Mouse (Mus musculus) duodenum, adult 2 months (tissue): ENCODE data around the gene Gm20422. TPM values are rescaled to one million over a fixed set of nuclear protein-coding genes. Genes with fewer than 3 reads are reported as not detected.

ENCODE experiments used
- polyA plus RNA-seq: library from polyadenylated mRNA; depleted of rRNA; stranded (reverse); fragments of >200 nt; gene quantifications from 2 replicates; pipeline ENCODE4 v1.2.3, GENCODE M21; 2012; ENCODE audit warnings: low replicate concordance; rRNA removed

Gene Gm20422
- polyA plus RNA-seq, result 0.65 TPM in 1 of 2 replicates, not detected in the other

DNA sequence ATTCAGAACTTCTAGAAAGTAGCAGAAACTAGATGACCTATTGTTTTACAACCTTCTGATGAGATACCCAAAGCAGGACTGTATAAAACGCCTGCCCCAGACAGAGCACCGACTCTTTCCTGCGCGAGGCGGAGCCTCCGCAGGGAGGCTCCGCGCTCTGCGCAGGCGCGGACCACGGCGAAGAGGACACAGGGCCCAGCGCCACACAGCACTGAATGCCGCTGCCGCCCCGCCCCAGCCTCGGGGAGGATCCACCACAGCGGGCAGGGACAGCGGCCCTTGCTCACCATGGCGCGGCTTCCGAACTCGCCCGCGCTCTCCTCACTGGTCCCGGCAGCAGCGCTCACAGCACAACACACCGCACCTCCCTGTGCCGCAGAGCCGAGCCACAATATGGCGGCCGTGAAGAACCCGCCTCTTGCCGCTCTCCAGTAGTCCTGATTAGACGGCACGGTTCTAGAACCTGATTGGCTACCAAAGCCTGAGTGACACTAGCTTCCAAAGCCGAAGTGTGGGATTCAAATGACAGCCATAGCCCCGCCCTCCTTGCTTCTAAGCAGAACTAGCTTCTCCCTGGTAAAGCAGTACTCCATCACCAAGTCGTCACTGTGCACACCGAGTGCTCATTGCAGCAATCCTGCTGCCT lies at the start of gene Gm20422:
Gene Gm20422 (minus strand): TSS at position 384 of the 646 bp plus-strand sequence.

GRCm38 (mm10) chr8:69822386-69823191 lies 47.9 kb upstream of the Gm20422 start, which contains the start of gene Lpar2:
Gene Lpar2, plus strand, starts transcription at chr8:69822429.

DNA sequence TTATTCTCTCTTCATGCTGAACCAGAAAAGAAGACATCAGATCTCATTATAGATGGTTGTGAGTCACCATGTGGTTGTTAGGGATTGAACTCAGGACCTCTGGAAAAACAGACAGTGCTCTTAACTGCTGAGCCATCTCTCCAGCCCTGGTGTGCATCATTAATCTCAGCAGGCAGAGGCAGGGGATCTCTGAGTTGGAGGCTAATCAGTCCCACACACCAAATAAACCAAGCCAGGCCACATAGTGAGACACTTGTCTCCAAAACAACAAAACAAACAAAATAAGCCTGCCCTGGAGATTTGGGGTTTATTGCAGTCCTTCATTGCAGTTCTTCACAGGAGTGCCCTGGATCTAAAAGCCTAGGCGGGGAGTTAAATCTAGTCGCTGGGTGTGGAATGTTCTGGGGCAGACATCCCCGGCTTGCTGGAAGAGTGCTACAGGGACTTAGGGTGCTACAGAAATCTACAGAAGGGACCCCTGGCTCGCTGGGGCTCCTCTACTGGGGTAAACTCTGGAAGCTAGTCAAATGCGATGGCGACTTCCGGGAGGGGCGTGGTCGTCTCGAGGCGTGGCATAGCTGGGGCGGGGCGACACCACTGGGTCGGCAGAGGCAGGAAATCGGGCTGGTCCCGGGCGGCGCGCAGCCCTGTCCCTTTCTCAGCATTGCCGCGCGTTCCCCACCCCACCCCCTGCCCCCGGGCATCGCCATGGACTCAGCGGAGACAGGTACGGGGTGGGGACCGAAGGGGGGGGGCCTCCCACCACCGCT lies 33.6 kb upstream of the Gm20422 start, which contains the start of gene Gmip:
Gene Gmip (plus strand): TSS at position 586 of the 770 bp plus-strand sequence.

DNA sequence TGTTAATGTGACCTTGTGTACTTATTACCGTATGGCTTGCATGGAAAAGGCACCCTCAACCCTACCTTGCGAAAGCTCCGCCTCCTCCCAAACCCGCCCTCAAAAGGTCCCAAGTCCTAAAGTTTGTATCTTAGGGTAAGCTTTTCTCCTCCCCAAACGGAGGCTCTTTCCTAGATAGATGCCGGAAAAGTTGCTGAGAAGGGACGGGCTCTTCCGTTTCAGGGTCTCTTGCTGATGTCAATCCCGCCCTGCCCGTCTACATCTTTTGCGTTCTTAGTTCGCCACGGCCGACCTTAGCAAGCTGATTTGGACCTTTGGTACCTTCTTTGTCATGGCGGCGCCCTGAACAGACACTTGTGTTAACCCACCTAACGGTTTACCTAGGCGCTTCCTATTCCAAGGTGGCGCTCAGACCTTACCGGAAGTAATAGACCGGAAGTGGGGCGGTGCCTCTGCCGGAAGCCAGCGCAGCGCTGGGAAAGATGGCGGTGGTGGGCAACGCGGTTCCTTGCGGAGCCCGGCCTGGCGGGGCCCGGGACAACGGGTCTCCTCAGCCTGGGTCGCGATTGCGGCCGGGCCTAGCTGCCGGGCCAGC lies 16.2 kb upstream of the Gm20422 start, which contains the start of the genes Atp13a1 and Zfp866:
Gene Atp13a1 (plus strand): TSS at position 391 of the 595 bp plus-strand sequence.
Gene Zfp866 (minus strand): TSS at position 406 of the 595 bp plus-strand sequence.

DNA sequence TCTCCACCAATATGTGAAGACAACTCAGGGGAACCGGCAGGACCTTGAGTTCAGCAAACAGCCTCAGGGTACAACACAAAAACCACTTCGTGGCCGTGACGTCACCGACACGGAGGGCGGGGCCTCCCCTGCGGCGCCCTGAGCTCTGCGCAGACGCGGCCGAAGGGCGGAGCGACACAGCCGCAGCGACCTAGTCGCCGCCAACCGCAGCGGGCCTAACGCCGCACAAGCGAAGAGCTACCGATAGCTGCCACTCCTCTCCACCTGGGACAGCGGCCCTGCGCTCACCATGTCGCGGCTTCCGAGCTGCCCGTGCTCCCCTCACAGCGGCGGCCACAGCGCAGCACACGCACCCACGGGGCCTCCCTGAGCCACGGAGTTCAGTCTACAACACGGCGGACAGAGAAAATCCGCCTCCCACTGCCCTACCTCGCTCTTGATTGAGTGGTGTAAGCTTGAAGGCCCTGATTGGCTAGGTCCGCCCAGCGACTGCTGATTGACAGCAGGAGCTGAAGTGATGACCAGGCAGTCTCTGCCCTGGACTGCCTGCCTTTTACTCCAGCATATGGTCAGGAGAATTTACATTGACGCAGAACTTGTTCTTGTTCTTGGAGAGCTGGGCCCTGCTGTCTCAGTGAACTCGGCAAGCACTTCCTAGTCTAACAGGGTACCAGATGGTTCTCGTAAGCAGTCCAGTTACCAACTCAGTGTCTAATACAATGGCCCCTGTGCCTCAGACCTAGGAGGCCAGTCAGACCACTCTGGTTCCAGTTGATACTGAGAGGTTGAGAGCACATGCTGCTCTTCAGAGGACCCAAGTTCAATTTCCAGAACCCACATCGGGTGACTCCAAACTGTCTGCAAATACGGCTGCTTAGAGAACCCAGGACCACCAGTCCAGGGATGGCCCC lies 24.9 kb downstream of the Gm20422 start, which contains the start of gene Zfp963:
Gene Zfp963 (minus strand): TSS at position 427 of the 911 bp plus-strand sequence.

DNA sequence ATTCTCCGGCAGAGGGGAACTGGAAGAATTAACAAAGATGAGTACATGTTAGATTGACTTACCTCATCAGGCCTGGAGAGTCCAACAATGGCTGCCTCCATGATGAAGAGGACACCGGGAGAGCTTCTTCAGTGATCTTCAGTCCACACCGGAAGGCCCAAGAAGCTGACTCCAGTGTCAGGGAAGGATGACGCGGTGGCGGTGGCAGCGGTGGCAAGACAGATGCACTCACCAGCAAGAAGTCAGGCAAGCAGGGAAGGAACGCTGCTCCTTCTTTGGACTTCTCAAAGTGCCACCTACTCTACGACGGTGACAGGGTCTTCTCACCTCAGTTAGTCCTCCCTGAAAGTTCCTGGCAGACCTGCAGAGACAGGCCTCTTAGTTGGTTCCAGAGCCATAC lies 64.1 kb downstream of the Gm20422 start, which contains the start of gene Zfp869:
Gene Zfp869 (minus strand): TSS at position 101 of the 400 bp plus-strand sequence.

Other genes starting within 250 kb of the Gm20422 start
- 1.3 and 2.1 TPM in 2 replicates for gene Zfp868, start 149.3 kb downstream of the Gm20422 start, polyA plus RNA-seq
- gene Zfp964, start 120.4 kb downstream of the Gm20422 start, polyA plus RNA-seq, result 0.11 and 0.20 TPM in 2 replicates
- 0.20 and 0.25 TPM in 2 replicates for gene Zfp869, start 64.2 kb downstream of the Gm20422 start, polyA plus RNA-seq
- gene Zfp963, start 24.9 kb downstream of the Gm20422 start, polyA plus RNA-seq, result 0.54 and 0.87 TPM in 2 replicates
- 95.3 and 108 TPM in 2 replicates for gene Atp13a1, start 16.3 kb upstream of the Gm20422 start, polyA plus RNA-seq
- 1.9 and 2.0 TPM in 2 replicates for gene Zfp866, start 16.3 kb upstream of the Gm20422 start, polyA plus RNA-seq
- gene Gmip, start 33.8 kb upstream of the Gm20422 start, polyA plus RNA-seq, result 61.4 and 67.2 TPM in 2 replicates
- gene Lpar2, start 47.5 kb upstream of the Gm20422 start, polyA plus RNA-seq, result 2.3 and 2.5 TPM in 2 replicates
- gene Pbx4, start 57.6 kb upstream of the Gm20422 start, polyA plus RNA-seq, result 8.2 and 13.8 TPM in 2 replicates
- gene Cilp2, start 112.8 kb upstream of the Gm20422 start, polyA plus RNA-seq, result 0.12 and 0.19 TPM in 2 replicates
- 0.84 and 2.0 TPM in 2 replicates for gene Tssk6, start 127.3 kb upstream of the Gm20422 start, polyA plus RNA-seq
- 102 and 147 TPM in 2 replicates for gene Ndufa13, start 127.7 kb upstream of the Gm20422 start, polyA plus RNA-seq
- gene Yjefn3, start 127.8 kb upstream of the Gm20422 start, polyA plus RNA-seq, result 1.9 and 2.1 TPM in 2 replicates
- gene Gatad2a, start 221.5 kb upstream of the Gm20422 start, polyA plus RNA-seq, result 63.2 and 68.6 TPM in 2 replicates